Mouse (Mus musculus): ENCODE results near the gene Ldlrad3.

GRCm38 (mm10) chr2:102094281-102094680 is 91.9 kb downstream of the Ldlrad3 start:
- TF ChIP-seq CTCF (IDR thresholded peaks at IDR 0.05; ENCODE audit: low read depth) = no peak
- TF ChIP-seq EP300 (IDR thresholded peaks at IDR 0.05; ENCODE audit: low read depth) = no peak

Data from liver, postnatal 0 days (tissue).